In genomic region chr11:96202401-96203081, GRCm38 (mm10) we compare ENCODE assay signal across 25 mouse cellular contexts. TPM values are rescaled to one million over a fixed set of nuclear protein-coding genes. Genes with fewer than 3 reads are reported as not detected.
DNase-seq lines count a peak whose midpoint lies in the region; ATAC-seq lines count a peak whose summit lies in the region.
"Had no signal": no experiment of that assay in that cellular context is flagged by ENCODE, and none has a peak within 500 bp of the region (broad histone marks: within the 10 kb centered on the region; RNA-seq: fewer than 3 reads in every experiment).

No protein-coding gene starts in this region.

- under 1% methylated on average over 14 of the region's 14 CpGs for WGBS in neural tube, embryonic 15.5 days

- peaks cover 32% of the 10 kb centered on the region for H3K4me1 ChIP-seq in megakaryocyte, embryonic 14.5 days
- H3K4me1 ChIP-seq in neural tube, embryonic 15.5 days, result no peaks in the 10 kb centered on the region
- H3K4me1 ChIP-seq: heart, embryonic 12.5 days; neural tube, embryonic 13.5 days had no signal

- peak overlapping the region; percentile 86 for H3K4me3 ChIP-seq in megakaryocyte, embryonic 14.5 days (replicated peaks)
- 0 out of 2 replicates have a peak overlapping the region, but pooled peaks have one; percentile 2 for H3K4me3 ChIP-seq in neural tube, embryonic 15.5 days (replicated peaks)
- H3K4me3 ChIP-seq: heart, embryonic 12.5 days; neural tube, embryonic 13.5 days had no signal

- no peaks in the 10 kb centered on the region for H3K36me3 ChIP-seq in megakaryocyte, embryonic 14.5 days (replicated peaks; ENCODE audit: low read length)
- no peaks in the 10 kb centered on the region for H3K36me3 ChIP-seq in neural tube, embryonic 15.5 days
- H3K36me3 ChIP-seq: heart, embryonic 12.5 days; neural tube, embryonic 13.5 days had no signal

- DNase-seq in embryo, embryonic 9.5 days (ENCODE audit: extremely low spot score), result peak; percentile 54
- no peak for DNase-seq in embryo, embryonic 11 days
- peak; percentile 94 for DNase-seq in ZHBTc4 (ENCODE audit: low read depth, low spot score)
- DNase-seq in left cerebral cortex, adult 8-10 months (ENCODE audit: low spot score in 2 of 2), result no peak
- DNase-seq: adrenal gland, adult 2 months; cerebellum, postnatal 36 days; kidney, adult 9 months; lung, postnatal 4 days; thymus, postnatal 14 days had no signal

- no peak for ATAC-seq in megakaryocyte, adult 5-6 weeks (ENCODE audit: poor library complexity, severe bottlenecking)
- ATAC-seq in neural tube, embryonic 15.5 days (ENCODE audit: low FRiP score), result no peak
- ATAC-seq: hindbrain, embryonic 16.5 days; midbrain, embryonic 16.5 days had no signal

- H3K9ac ChIP-seq in neural tube, embryonic 15.5 days (replicated peaks), result no peak overlapping the region
- H3K9ac ChIP-seq: heart, embryonic 12.5 days; lung, embryonic 14.5 days; neural tube, embryonic 13.5 days had no signal

- H3K27me3 ChIP-seq in megakaryocyte, embryonic 14.5 days (replicated peaks), result peaks cover 95% of the 10 kb centered on the region
- H3K27me3 ChIP-seq in neural tube, embryonic 15.5 days (replicated peaks), result peaks cover 92% of the 10 kb centered on the region

- peak overlapping the region; percentile 15; the same call in 1 of the 2 replicates for H3K4me2 ChIP-seq in neural tube, embryonic 15.5 days
- H3K4me2 ChIP-seq: heart, embryonic 12.5 days; lung, embryonic 14.5 days had no signal

- no peaks in the 10 kb centered on the region for H3K9me3 ChIP-seq in megakaryocyte, embryonic 14.5 days
- no peaks in the 10 kb centered on the region for H3K9me3 ChIP-seq in neural tube, embryonic 15.5 days (replicated peaks)
- H3K9me3 ChIP-seq: heart, embryonic 12.5 days; neural tube, embryonic 13.5 days had no signal

- H3K27ac ChIP-seq in neural tube, embryonic 15.5 days (replicated peaks), result no peak overlapping the region
- H3K27ac ChIP-seq: neural tube, embryonic 13.5 days had no signal

RNA-seq across cellular contexts. Expression of gene Hoxb13, which starts 8.4 kb away (rescaled TPM):
- not detected in 2 replicates for polyA plus RNA-seq in megakaryocyte, embryonic 14.5 days (2012; ENCODE audit: insufficient read depth, low replicate concordance)
- not detected in 2 replicates for total RNA-seq in megakaryocyte, adult 5-6 weeks (2015)
- not detected in 2 replicates for total RNA-seq in megakaryocyte, adult 5-6 weeks (2017)
- polyA plus RNA-seq in neural tube, embryonic 15.5 days (2015; fragmentation: Nextera tagmentation; extraction: Ambion mirVana), result 0.15 and 1.9 TPM in 2 replicates
- not detected for total RNA-seq in left cerebral cortex, adult 8-10 months (2022)
- total RNA-seq: adrenal gland, adult 2 months; gastrocnemius, adult 18-20 months; granulocyte monocyte progenitor cell, adult 5-6 weeks; heart, postnatal 25 days; layer of hippocampus, postnatal 25 days; left cerebral cortex, postnatal 36 days had no signal
- polyA plus RNA-seq: adrenal gland, adult 2 months; embryonic facial prominence, embryonic 14.5 days; heart, embryonic 12.5 days; hindbrain, embryonic 16.5 days; large intestine, adult 2 months; liver, embryonic 11.5 days; lung, embryonic 14.5 days; midbrain, embryonic 16.5 days; neural tube, embryonic 13.5 days had no signal

Comparison
In these comparisons a context has a peak if more than half of its experiments do, and no peak if none do; other contexts are left out.
1. DNase-seq: peak in embryo, embryonic 9.5 days (single experiment) and ZHBTc4 (single experiment); none in embryo, embryonic 11 days (single experiment) and left cerebral cortex, adult 8-10 months (0 of 2).